Mouse (Mus musculus) ZHBTc4 (cell line): ENCODE data around the gene Myl7.

Experiments used
- DNase-seq: peaks from one replicate; pipeline ENCODE4 v3.0.0-alpha.2; 2011; ENCODE audit warnings: low read depth, low spot score

The Myl7 gene

GRCm38 (mm10) chr11:5862394-5863105 is 36.0 kb downstream of the Myl7 start:
- DNase-seq = no peak

GRCm38 (mm10) chr11:5861678-5862393 is 36.7 kb downstream of the Myl7 start, which contains the start of gene Aebp1:
Gene Aebp1 (plus strand): TSS chr11:5861947.
- DNase-seq = peak; percentile 59

DNA sequence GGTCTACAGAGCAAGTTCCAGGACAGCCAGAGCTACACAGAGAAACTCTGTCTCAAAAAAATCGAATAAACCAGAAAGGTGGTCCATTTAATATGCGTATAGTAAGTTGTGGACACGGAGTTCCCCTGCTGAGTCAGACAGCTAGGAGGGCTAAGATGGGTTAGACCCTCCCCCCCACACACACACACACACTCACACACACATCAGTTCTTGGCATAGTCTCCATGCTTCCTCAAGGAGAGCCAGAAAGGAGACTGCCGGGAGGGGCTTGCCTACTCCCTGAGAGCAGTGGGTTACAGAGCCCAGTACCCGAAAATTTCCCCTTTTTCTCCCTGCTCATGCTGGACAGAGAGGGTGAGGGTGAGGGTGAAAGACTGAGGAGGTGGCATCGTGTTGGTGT is 37.9 kb downstream of the Myl7 start:
- DNase-seq = no peak

DNA sequence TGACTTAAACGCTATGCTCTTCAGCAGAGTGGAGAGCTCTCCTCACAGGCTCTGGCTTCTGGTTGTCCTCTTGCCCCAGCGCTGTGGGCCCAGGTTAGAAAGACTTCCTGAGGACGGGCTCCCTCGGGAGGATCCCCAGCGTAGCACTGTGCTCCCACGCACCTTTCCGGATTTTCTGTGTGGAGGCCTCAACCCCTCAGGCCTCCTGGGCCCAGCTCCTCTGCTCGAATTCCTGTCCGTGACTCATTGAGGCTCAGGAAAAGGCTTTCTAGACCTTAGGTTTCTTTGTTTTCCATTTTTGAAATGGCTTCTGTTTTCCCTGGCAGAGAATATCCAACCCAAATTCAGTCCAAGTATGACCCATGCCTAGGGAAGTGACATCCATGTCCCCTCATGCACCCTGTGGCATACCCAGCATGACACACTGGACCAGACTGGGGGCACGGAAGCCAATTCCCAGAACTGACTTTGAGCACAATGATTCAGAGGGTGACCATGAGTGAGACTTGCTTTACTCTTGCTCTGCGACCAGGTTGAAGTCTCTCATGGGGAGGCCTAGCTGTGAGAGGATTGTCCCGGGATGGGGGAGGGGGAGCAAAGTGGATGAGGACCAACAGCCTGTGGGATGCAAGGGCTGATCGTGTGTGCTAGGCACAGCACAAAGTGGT is 38.6 kb downstream of the Myl7 start:
- no peak for DNase-seq

GRCm38 (mm10) chr11:5858723-5859122 is 39.9 kb downstream of the Myl7 start:
- DNase-seq = peak; percentile 80

GRCm38 (mm10) chr11:5856479-5857130 is 42.0 kb downstream of the Myl7 start:
- no peak for DNase-seq

DNA sequence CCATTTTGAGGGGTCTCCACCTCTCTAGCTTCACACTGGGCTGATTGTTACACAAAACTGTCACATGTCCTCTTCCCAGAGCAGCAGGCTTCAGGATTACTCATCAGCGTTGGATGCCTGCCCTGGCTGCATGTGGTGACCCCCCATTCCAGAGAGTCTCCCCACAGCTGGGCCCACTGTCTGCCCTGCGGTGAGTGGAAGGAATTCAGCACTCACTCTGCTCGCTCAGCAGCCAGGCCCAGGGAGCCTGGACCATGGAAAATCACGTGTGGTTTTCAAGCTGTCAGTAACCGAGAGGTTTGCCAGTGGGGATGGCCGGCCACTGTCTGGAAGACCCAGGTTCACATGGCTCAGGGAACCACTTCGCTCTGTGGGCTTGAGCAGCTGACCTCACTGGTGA is 42.7 kb downstream of the Myl7 start:
- DNase-seq = no peak

DNA sequence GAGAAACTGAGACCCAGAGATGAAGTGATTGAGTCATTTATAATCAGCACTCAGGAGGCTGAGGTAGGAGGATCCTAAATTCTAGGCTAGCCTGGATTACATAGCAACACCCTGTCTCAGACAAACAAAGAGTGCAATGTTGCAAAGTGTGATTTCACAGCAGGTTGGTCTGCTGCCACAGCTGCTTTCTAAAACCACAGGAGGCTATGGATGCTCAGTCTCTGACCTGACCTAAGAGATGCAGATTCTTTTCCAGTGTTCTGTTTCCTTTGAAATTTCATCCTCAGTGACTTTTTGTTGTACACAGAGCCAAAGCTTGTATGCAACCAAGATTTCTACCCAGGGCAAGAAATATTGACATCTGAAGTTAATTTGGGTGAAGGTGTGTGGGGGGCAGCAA is 43.1 kb downstream of the Myl7 start:
- DNase-seq = peak; percentile 55

GRCm38 (mm10) chr11:5852314-5852713 is 46.3 kb downstream of the Myl7 start:
- no peak for DNase-seq

DNA sequence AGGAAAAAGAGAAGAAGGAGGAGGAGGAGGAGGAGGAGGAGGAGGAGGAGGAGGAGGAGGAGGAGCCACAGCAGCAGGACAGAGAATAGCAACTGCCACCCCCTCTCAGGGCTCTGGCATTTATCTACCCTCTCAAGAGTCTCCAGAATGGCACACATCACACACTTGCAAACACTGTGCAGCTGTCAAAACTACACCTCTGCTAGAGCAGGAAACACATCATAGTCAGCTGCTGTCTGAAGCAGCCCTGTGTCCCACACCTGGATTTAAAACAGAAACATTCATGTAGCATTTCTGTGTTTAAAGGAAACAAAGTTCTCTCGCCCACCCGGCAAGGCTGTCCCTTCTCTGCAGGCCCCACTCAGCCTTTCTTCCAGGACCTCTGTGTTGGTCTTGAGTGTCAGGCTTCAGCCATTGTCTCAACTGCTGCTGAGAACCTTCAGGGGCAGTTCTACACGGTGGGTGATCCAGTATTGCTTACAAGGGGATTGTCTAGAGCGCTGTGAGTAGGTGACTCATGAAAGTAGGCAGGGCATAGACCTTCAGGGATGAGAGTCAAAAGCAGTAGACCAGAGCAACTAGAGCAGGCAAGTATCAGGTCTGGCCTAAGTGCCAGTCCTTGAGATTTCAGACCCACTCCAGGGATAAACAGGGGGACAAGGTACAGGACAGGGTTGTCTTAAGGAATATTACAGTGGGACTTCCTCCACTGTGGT is 47.4 kb downstream of the Myl7 start:
- no peak for DNase-seq

- no peak for DNase-seq
Observed at GRCm38 (mm10) chr11:5850452-5850851, 48.1 kb downstream of the Myl7 start.

- DNase-seq = no peak
Observed at GRCm38 (mm10) chr11:5849316-5849715, 49.3 kb downstream of the Myl7 start.

DNA sequence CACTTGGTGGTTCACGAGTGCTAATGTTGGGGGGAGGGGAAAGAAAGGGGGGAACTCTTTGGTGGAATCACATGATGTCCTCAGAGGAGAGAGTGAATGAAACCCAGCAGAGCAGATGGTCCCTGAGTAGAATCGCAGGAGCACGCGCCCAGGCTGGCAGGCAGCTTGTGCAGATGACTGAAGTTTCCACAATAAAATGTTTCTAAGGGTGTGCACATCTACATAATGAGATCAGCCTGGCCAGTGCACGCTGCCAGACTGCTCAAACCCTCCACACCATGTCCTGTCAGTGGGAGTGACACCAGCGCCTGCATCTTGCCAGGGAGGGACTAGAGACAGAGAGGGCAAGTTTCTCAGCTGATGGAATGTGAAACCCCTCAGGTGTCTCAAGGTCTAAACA is 49.8 kb downstream of the Myl7 start:
- DNase-seq = no peak

DNA sequence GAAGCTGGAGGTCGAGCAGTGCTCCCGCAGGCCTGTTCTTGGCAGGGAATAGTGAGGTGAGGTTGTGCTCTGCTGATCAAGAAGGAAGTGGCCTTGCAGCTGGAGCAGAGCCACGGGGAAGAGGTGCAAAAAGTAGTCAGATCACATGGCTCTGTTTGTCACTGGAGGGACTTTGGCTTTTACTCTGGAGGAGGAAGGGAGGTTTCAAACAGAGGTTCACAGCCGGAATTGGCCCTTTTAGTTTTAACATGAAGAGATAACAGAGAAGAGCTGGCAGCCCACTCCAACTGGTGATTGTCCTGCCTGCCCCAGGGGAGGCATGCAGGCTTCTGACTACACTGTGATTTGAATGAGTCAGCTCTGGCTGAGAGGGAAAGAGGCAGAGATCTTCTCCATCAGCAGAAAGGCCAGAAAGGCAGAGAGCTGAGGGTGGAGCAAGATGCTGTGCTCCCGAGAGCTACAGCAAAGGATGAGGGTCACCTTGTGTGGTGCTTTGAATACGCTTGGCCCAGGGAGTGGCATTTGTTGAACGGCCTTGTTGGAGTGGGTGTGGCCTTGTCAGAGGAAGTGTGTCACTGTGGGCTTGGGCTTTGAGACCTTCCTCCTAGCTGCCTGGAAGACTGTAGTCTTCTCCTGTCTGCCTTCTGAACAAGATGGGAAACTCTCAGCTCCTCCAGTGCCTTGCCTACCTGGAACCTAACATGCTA is 51.8 kb downstream of the Myl7 start:
- DNase-seq = peak; percentile 63
